Mouse (Mus musculus) forebrain, embryonic 15.5 days (tissue): ENCODE data around the gene Acly. TPM values are rescaled to one million over a fixed set of nuclear protein-coding genes. Genes with fewer than 3 reads are reported as not detected.

Experiments
- ATAC-seq: fragments of 200-750 bp; cut with Nextera tagmentation; replicated peaks from 2 replicates; pipeline ENCODE4 v1.8.0; 2017; ENCODE audit warnings: mild to moderate bottlenecking, moderate TSS enrichment, moderate library complexity
- H3K27ac ChIP-seq: fragments of 300-500 bp; sonication (generic); replicated peaks from 2 replicates; pipeline ENCODE4 v1.5.1; 2015; ENCODE audit warnings: mild to moderate bottlenecking, inconsistent platforms
- H3K27me3 ChIP-seq: fragments of 300-500 bp; sonication (generic); 2 replicates; pipeline ENCODE4 v1.6.1; 2015; ENCODE audit warnings: inconsistent platforms
- H3K36me3 ChIP-seq: fragments of 300-500 bp; sonication (generic); 2 replicates; pipeline ENCODE4 v1.6.1; 2015; ENCODE audit warnings: mild to moderate bottlenecking, inconsistent platforms
- H3K4me1 ChIP-seq: fragments of 300-500 bp; sonication (generic); 2 replicates; pipeline ENCODE4 v1.6.1; 2015; ENCODE audit warnings: inconsistent platforms
- H3K4me2 ChIP-seq: fragments of 300-500 bp; sonication (generic); replicated peaks from 2 replicates; pipeline ENCODE4 v1.6.1; 2015; ENCODE audit warnings: mild to moderate bottlenecking, inconsistent platforms
- H3K4me3 ChIP-seq: fragments of 300-500 bp; sonication (generic); 2 replicates; pipeline ENCODE4 v1.5.1; 2015; ENCODE audit warnings: mild to moderate bottlenecking, inconsistent platforms
- H3K9ac ChIP-seq: fragments of 300-500 bp; sonication (generic); replicated peaks from 2 replicates; pipeline ENCODE4 v1.6.1; 2015; ENCODE audit warnings: mild to moderate bottlenecking, inconsistent platforms
- H3K9me3 ChIP-seq: fragments of 300-500 bp; sonication (generic); 2 replicates; pipeline ENCODE4 v1.6.1; 2016; ENCODE audit warnings: inconsistent platforms
- WGBS: fragments of 180-500 bp; shearing (Covaris S2); methylation state at CpG from one replicate; pipeline ENCODE4 v1.1.7; 2015; ENCODE audit warnings: mixed read lengths; 5-methylcytosine and 5-hydroxymethylcytosine counted together
- polyA plus RNA-seq: library from polyadenylated mRNA; unstranded; fragments of >200 nt; fragmentation: Nextera tagmentation; extraction: Ambion mirVana; gene quantifications from 2 replicates; pipeline ENCODE4 v1.2.1, GENCODE M21; 2015

The Acly gene
- polyA plus RNA-seq, 1 experiment from 2014 or later: 230 TPM

DNA sequence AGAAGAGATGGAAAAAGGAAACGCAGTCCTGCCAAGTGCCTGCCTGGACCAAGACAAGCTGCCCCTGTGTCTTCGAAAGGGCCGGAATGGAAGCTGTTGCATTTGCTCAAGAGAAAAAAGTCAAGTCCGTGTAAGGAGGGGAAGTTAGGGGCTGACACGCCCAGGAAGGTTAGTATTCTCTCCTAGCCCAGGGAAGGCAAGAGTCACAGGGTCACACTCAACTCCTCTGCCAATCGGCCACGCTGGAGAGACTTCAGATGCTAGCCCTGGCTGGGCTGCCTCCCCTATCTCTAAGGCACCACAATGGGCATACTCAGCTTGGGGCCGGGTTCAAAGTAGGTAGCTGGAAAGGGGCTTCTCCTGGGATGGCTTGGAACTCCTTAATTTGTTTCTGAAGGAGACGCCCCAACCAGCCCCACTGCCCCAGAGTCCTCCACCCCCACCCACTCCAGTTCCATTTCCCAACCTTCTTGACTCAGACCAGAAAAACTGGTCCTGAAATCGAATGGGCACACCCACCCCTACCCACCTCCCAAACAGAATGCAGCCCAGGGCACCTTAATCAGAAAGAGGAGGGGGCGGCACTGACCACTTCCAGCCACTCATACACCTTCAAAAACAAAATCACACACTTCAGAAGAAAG is 2.7 kb downstream of the Acly start:
- Histone ChIP-seq H3K4me2 (peak overlapping the region; percentile 64), H3K27me3 (no peaks in the 10 kb centered on the region), H3K4me1 (peaks cover 38% of the 10 kb centered on the region), H3K4me3 (peak overlapping the region; percentile 93), H3K27ac (no peak overlapping the region), H3K9me3 (no peaks in the 10 kb centered on the region), H3K9ac (0 out of 2 replicates have a peak overlapping the region, but pooled peaks have one; percentile 91), H3K36me3 (peaks cover 38% of the 10 kb centered on the region)
- WGBS: 56% methylated on average over 11 of the region's 11 CpGs
- ATAC-seq: no peak

DNA sequence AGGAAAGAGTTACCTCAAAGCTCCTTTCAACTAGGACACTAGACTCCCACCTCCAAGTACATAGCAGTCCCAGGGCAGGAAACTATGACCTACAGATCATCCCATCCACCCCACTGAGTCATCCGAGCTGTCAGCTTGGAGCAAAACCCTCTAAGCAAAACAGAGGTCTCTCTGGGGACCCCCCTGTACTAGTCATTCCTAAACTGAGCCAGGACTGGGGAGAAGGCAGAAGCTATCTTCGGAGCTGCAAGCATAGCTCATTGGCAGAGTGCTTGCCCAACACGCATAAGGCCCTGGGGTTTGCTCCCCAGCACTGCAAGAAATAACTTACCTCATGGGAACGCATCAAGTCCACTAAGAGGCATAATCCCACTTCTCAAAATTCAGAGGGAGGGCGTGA is 3.4 kb downstream of the Acly start:
- Histone ChIP-seq H3K27me3 (no peaks in the 10 kb centered on the region), H3K9ac (no peak overlapping the region), H3K4me3 (no peak overlapping the region), H3K4me2 (peak overlapping the region; percentile 64; the same call in 1 of the 2 replicates), H3K9me3 (no peaks in the 10 kb centered on the region), H3K36me3 (peaks cover 46% of the 10 kb centered on the region), H3K4me1 (peaks cover 38% of the 10 kb centered on the region), H3K27ac (no peak overlapping the region)
- no peak for ATAC-seq
- 91% methylated on average over 5 of the region's 5 CpGs for WGBS

DNA sequence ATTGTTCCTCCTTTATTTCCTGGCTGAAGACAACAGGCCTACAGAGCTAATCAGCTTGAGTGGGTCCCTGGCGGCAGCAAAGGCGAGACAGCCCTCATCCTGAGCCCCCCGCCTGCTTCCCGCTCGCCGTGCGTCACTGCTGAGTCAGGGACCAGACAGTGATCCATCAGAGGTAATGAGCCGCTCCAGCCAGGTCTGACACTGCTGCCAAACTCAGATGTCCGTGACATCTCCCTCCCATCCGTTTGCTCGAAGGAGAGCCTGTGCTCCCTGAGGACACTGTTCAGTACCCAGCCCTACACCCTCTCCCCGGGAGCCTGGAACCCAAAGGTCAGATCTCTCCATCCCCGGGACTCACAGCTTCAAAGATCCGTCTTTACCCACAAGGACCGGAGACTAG is 7.0 kb downstream of the Acly start:
- no peaks in the 10 kb centered on the region for H3K9me3 ChIP-seq
- ATAC-seq: no peak
- H3K9ac ChIP-seq: no peak overlapping the region
- H3K4me1 ChIP-seq: peaks cover 31% of the 10 kb centered on the region
- peaks cover 77% of the 10 kb centered on the region for H3K36me3 ChIP-seq
- no peak overlapping the region for H3K4me3 ChIP-seq
- H3K4me2 ChIP-seq: no peak overlapping the region
- no peak overlapping the region for H3K27ac ChIP-seq
- H3K27me3 ChIP-seq: no peaks in the 10 kb centered on the region
- WGBS: 87% methylated on average over 15 of the region's 15 CpGs

DNA sequence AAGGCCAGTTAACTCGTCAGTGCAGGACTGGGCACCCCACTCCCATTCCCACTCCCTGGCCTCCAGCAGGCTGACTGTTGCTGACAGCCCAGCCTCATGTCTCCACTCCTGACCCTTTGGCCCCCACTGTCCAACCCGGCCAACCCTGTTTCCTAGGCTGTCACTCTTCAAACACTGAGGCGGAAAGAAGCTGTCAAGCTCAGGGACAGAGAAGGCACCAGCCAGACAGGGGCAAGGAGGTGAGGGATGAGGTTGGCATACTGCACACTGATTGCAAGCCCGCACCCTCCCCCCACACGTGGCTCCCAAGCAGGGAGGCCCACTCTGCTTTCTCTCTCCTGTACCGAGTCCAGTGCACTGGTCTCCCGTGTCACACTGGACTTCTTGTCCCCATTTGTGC is 8.6 kb downstream of the Acly start:
- Histone ChIP-seq H3K9ac (no peak overlapping the region), H3K9me3 (no peaks in the 10 kb centered on the region), H3K4me1 (peaks cover 14% of the 10 kb centered on the region), H3K27ac (0 out of 2 replicates have a peak overlapping the region, but pooled peaks have one; percentile 57), H3K36me3 (peaks cover 93% of the 10 kb centered on the region), H3K4me2 (no peak overlapping the region), H3K4me3 (no peak overlapping the region), H3K27me3 (no peaks in the 10 kb centered on the region)
- no peak for ATAC-seq
- 81% methylated on average over 7 of the region's 7 CpGs for WGBS

DNA sequence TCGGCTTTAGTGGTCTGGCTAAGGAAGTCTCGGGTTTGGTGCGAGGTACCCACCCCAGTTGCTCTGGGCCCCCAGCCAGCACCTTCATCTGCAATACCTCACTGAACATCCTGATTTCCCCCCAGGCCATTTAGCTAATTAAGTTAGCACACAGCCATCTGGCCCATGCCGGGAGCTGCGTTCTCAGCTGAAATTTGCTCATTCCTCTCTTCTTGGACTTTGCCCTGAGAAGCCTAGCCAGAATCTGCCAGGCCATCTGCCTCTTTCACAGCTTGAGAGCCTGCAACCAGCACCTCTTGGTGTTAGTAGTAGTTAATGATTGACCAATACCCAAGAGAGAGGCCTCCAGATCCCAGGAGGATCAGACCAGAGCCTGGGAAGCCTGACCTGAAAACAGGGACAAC is 9.6 kb downstream of the Acly start:
- Histone ChIP-seq H3K9ac (no peak overlapping the region), H3K36me3 (peaks cover 96% of the 10 kb centered on the region), H3K27ac (peak overlapping the region; percentile 57), H3K4me3 (no peak overlapping the region), H3K4me2 (no peak overlapping the region), H3K4me1 (peaks cover 11% of the 10 kb centered on the region; the same call in 1 of the 2 replicates), H3K27me3 (no peaks in the 10 kb centered on the region), H3K9me3 (no peaks in the 10 kb centered on the region)
- 43% methylated on average over 5 of the region's 5 CpGs for WGBS
- peak; percentile 60 for ATAC-seq

DNA sequence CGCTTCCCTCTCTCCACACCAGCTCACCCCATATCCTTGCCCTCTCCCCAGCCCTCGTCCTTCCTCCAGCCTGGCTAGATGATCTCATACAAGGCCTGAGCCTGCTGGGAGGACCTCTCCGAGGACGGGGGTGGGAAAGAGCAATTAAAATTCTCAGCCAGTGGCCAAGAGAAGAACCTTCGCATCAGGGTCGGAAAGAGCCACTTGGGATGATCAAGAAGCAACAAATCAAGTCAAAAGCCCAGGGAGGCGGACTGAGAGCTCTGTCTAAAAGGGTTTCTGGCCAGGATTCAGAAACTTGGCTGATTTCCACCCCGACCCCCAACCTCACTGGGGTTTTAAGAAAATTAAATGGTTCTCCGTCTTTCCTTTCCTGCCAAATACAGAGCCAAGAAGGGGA is 11.5 kb downstream of the Acly start:
- Histone ChIP-seq H3K4me1 (peaks cover 11% of the 10 kb centered on the region; the same call in 1 of the 2 replicates), H3K4me2 (no peak overlapping the region), H3K27me3 (no peaks in the 10 kb centered on the region), H3K4me3 (no peak overlapping the region), H3K36me3 (peaks cover 94% of the 10 kb centered on the region), H3K9ac (no peak overlapping the region), H3K9me3 (no peaks in the 10 kb centered on the region), H3K27ac (no peak overlapping the region)
- no peak for ATAC-seq
- 70% methylated on average over 9 of the region's 9 CpGs for WGBS

DNA sequence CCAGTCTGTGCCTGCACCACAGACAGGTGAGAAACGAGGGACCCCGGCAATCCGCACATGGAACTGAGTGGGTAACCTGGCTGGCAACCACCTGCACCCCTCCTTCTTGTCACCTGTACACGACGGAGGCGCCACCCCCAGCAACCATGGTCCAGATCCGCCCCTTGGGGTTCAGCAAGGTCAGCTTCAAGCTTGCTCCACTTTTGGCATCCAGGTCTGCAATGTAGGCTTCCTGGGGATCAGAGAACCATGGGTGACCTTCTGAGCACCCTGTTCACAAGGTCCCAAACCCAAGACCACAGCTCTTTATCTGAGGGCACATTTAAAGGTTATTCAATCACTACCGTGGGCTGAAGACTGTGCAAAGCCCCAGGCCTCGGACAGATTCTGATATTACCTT is 12.0 kb downstream of the Acly start:
- H3K27ac ChIP-seq: no peak overlapping the region
- no peak for ATAC-seq
- H3K36me3 ChIP-seq: peaks cover 94% of the 10 kb centered on the region
- WGBS: 93% methylated on average over 9 of the region's 9 CpGs
- no peaks in the 10 kb centered on the region for H3K9me3 ChIP-seq
- H3K4me1 ChIP-seq: peaks cover 11% of the 10 kb centered on the region; the same call in 1 of the 2 replicates
- H3K4me3 ChIP-seq: no peak overlapping the region
- H3K9ac ChIP-seq: no peak overlapping the region
- no peak overlapping the region for H3K4me2 ChIP-seq
- no peaks in the 10 kb centered on the region for H3K27me3 ChIP-seq

DNA sequence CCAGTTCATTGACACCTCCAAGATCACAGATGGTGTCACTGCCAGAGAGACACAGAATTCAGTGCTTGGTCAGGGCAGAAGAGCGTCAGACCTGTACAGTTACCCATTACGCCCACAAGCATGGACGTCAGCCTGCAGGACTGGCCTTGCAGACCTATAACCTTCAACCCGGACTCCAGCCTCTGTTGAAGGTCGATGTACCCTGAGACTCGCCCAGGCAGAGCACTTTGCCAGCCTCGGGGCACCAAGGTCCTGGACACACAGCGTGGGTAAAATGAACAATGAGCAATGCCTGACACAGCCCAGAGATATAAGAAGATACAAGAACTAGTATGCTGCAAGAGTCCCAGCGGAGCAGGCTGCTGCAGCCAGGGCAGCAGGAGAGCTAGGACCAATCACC is 12.7 kb downstream of the Acly start:
- ATAC-seq: no peak
- no peak overlapping the region for H3K4me2 ChIP-seq
- H3K9me3 ChIP-seq: no peaks in the 10 kb centered on the region
- H3K4me3 ChIP-seq: no peak overlapping the region
- H3K36me3 ChIP-seq: peaks cover 91% of the 10 kb centered on the region
- H3K9ac ChIP-seq: no peak overlapping the region
- H3K27me3 ChIP-seq: no peaks in the 10 kb centered on the region
- 91% methylated on average over 9 of the region's 9 CpGs for WGBS
- H3K4me1 ChIP-seq: peaks cover 11% of the 10 kb centered on the region; the same call in 1 of the 2 replicates
- no peak overlapping the region for H3K27ac ChIP-seq

DNA sequence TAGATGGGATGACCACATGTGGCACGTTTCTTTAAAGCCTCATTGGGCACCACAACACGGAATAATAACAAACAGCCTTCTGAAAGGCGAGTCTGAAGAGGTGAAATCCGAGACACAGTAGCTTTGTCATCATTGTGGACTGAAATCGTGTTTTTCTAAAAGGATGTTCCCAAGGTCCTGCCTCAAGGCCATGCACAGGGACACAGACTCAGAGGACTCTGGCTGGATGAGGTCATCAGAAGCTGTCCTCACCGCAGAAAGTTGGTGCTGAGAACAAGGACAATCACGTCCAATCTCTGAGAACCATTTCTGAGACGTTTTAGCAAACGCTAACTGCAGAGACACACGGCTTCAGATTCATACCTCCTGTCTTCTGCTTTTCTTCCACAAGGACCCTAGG is 14.1 kb downstream of the Acly start:
- Histone ChIP-seq H3K9me3 (no peaks in the 10 kb centered on the region), H3K4me3 (no peak overlapping the region), H3K4me1 (peaks cover 7% of the 10 kb centered on the region; the same call in 1 of the 2 replicates), H3K36me3 (peaks cover 87% of the 10 kb centered on the region), H3K27ac (no peak overlapping the region), H3K27me3 (no peaks in the 10 kb centered on the region), H3K4me2 (no peak overlapping the region), H3K9ac (no peak overlapping the region)
- WGBS: 88% methylated on average over 10 of the region's 10 CpGs
- ATAC-seq: no peak

DNA sequence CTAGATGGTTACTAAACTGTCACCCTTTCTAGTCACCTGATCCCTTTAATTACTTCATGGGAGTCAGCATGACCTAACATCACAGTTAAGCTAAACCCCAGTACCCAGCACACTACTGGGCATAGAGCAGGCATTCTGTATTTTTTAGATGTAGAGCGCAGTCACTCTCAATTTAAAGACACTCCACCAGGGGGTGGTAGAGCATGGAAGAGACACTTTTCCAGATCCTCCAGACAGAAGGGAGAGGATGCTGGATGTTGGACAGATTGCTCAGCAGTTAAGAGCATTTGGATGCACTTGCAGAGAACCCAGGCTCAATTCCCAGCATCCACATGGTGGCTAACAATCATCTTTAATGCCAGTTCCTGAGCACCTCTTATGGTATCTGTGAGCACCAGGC is 15.4 kb downstream of the Acly start:
- H3K4me3 ChIP-seq: no peak overlapping the region
- H3K4me1 ChIP-seq: no peaks in the 10 kb centered on the region
- no peak overlapping the region for H3K9ac ChIP-seq
- H3K27ac ChIP-seq: no peak overlapping the region
- H3K27me3 ChIP-seq: no peaks in the 10 kb centered on the region
- H3K9me3 ChIP-seq: no peaks in the 10 kb centered on the region
- H3K4me2 ChIP-seq: no peak overlapping the region
- 77% methylated on average over 1 of the region's 1 CpGs for WGBS
- peaks cover 87% of the 10 kb centered on the region for H3K36me3 ChIP-seq
- ATAC-seq: no peak

DNA sequence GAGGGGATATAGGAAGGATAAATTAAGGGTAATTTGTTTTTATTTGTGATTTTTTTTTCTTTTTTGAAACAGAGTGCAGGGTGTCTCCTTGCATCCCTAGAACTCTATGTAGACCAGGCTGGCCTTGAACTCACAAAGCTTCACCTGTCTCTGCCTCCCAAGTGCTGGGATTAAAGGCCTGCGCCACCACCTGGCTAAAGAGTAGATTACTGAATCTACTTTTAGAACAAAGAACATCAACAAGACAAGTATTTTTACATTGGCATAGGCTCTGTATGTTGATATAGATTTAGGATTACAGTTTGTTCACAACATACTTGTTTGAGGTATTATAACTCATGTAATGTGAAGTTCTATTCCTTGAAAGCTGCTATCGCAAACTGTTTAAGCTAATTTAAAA is 17.2 kb downstream of the Acly start:
- Histone ChIP-seq H3K27me3 (no peaks in the 10 kb centered on the region), H3K36me3 (peaks cover 85% of the 10 kb centered on the region), H3K4me3 (no peak overlapping the region), H3K4me1 (no peaks in the 10 kb centered on the region), H3K9ac (no peak overlapping the region), H3K27ac (no peak overlapping the region), H3K4me2 (no peak overlapping the region), H3K9me3 (no peaks in the 10 kb centered on the region)
- ATAC-seq: no peak
- WGBS: 92% methylated on average over 2 of the region's 2 CpGs

DNA sequence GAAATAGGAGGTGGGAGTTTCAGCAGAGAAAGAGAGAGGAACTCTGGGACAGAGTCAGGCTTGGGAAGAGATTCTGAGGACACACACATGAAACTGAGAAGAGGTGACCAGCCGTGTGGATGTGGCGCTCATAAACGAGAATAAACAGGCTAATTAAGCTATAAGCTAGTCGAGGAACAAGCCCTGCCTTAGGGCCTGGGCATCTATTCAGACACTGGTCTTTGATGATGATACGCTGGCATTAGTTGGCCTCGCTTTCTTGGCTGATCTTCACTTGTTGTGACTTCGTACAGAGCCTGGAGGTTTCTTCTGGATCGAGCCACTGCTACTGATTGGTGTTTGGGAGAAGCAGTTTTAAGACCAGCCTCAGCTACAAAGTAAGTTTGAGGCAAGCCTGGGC is 21.8 kb downstream of the Acly start:
- Histone ChIP-seq H3K27me3 (no peaks in the 10 kb centered on the region), H3K9ac (no peak overlapping the region), H3K36me3 (peaks cover 86% of the 10 kb centered on the region), H3K9me3 (no peaks in the 10 kb centered on the region), H3K4me1 (no peaks in the 10 kb centered on the region), H3K4me2 (no peak overlapping the region), H3K27ac (no peak overlapping the region), H3K4me3 (no peak overlapping the region)
- WGBS: 81% methylated on average over 8 of the region's 8 CpGs
- ATAC-seq: no peak
